Mouse (Mus musculus) embryo, embryonic 9.5 days (tissue): ENCODE measurements around the gene Tbc1d7.

Experiments
- DNase-seq: peaks from one replicate; pipeline ENCODE4 v3.0.0-alpha.2; 2017; ENCODE audit errors: extremely low spot score

Gene Tbc1d7

GRCm38 (mm10) chr13:43193932-43194331, 22.6 kb upstream of the Tbc1d7 start:
- no peak for DNase-seq

GRCm38 (mm10) chr13:43193266-43193665, 22.0 kb upstream of the Tbc1d7 start:
- no peak for DNase-seq

- DNase-seq = peak; percentile 39
These were observed 20.5 kb upstream of the Tbc1d7 start for GRCm38 (mm10) chr13:43191741-43192192.

GRCm38 (mm10) chr13:43191290-43191689, 20.0 kb upstream of the Tbc1d7 start:
- no peak for DNase-seq

- no peak for DNase-seq
These were observed 16.4 kb upstream of the Tbc1d7 start for GRCm38 (mm10) chr13:43187736-43188135.

- no peak for DNase-seq
These were observed 12.2 kb upstream of the Tbc1d7 start for GRCm38 (mm10) chr13:43183248-43184055.

- peak; percentile 77 for DNase-seq
These were observed 11.3 kb upstream of the Tbc1d7 start for GRCm38 (mm10) chr13:43182465-43183201.

- no peak for DNase-seq
These were observed 9.8 kb upstream of the Tbc1d7 start for GRCm38 (mm10) chr13:43181104-43181503.

- no peak for DNase-seq
These were observed 6.0 kb upstream of the Tbc1d7 start for GRCm38 (mm10) chr13:43177317-43177716.

- no peak for DNase-seq
These were observed 5.4 kb upstream of the Tbc1d7 start for GRCm38 (mm10) chr13:43176676-43177075.

GRCm38 (mm10) chr13:43173262-43173661, 2.0 kb upstream of the Tbc1d7 start:
- DNase-seq = peak; percentile 83

- peak; percentile 49 for DNase-seq
These were observed 874 bp upstream of the Tbc1d7 start for GRCm38 (mm10) chr13:43172036-43172713.

GRCm38 (mm10) chr13:43167721-43168120, 3.6 kb downstream of the Tbc1d7 start:
- DNase-seq = no peak

GRCm38 (mm10) chr13:43159429-43159828, 11.9 kb downstream of the Tbc1d7 start:
- no peak for DNase-seq

GRCm38 (mm10) chr13:43158281-43158680, 13.0 kb downstream of the Tbc1d7 start:
- no peak for DNase-seq

GRCm38 (mm10) chr13:43157370-43157769, 13.9 kb downstream of the Tbc1d7 start:
- DNase-seq = no peak

- no peak for DNase-seq
These were observed 19.2 kb downstream of the Tbc1d7 start for GRCm38 (mm10) chr13:43152005-43152520.

- no peak for DNase-seq
These were observed 21.6 kb downstream of the Tbc1d7 start for GRCm38 (mm10) chr13:43149661-43150060.

GRCm38 (mm10) chr13:43148692-43149091, 22.6 kb downstream of the Tbc1d7 start:
- no peak for DNase-seq

GRCm38 (mm10) chr13:43146515-43147258, 24.6 kb downstream of the Tbc1d7 start:
- no peak for DNase-seq

GRCm38 (mm10) chr13:43144720-43145418, 26.4 kb downstream of the Tbc1d7 start:
- DNase-seq = no peak
